Mouse (Mus musculus) forebrain, embryonic 11.5 days (tissue): ENCODE results near the gene Bfsp2. TPM values are rescaled to one million over a fixed set of nuclear protein-coding genes. Genes with fewer than 3 reads are reported as not detected.

Experiments
- ATAC-seq: fragments of 200-750 bp; cut with Nextera tagmentation; replicated peaks from 2 replicates; pipeline ENCODE4 v1.8.0; 2017; ENCODE audit warnings: moderate TSS enrichment; ENCODE audit not compliant: low FRiP score
- DNase-seq: peaks from one replicate; pipeline ENCODE4 v3.0.0-alpha.2; 2017; ENCODE audit warnings: low spot score
- H3K27ac ChIP-seq: fragments of 300-500 bp; sonication (generic); 2 replicates; pipeline ENCODE4 v1.5.1; 2014; ENCODE audit warnings: low read depth, low read length
- H3K27me3 ChIP-seq: fragments of 300-500 bp; sonication (generic); 2 replicates; pipeline ENCODE4 v1.6.1; 2014; ENCODE audit warnings: mild to moderate bottlenecking, low read length, mixed read lengths; ENCODE audit not compliant: control insufficient read depth, insufficient read depth
- H3K36me3 ChIP-seq: fragments of 300-500 bp; sonication (generic); 2 replicates; pipeline ENCODE4 v1.6.1; 2014; ENCODE audit warnings: mild to moderate bottlenecking, low read length, moderate library complexity, mixed read lengths; ENCODE audit not compliant: control insufficient read depth, insufficient read depth
- H3K4me1 ChIP-seq: fragments of 300-500 bp; sonication (generic); replicated peaks from 2 replicates; pipeline ENCODE4 v1.6.1; 2014; ENCODE audit warnings: low read length, mixed read lengths; ENCODE audit not compliant: control insufficient read depth, insufficient read depth
- H3K4me2 ChIP-seq: fragments of 300-500 bp; sonication (generic); 2 replicates; pipeline ENCODE4 v1.6.1; 2014; ENCODE audit warnings: low read depth, mild to moderate bottlenecking, low read length, moderate library complexity, mixed read lengths; ENCODE audit not compliant: severe bottlenecking
- H3K4me3 ChIP-seq: fragments of 300-500 bp; sonication (generic); 2 replicates; pipeline ENCODE4 v1.5.1; 2014; ENCODE audit warnings: low read depth, low read length
- H3K9ac ChIP-seq: fragments of 300-500 bp; sonication (generic); 2 replicates; pipeline ENCODE4 v1.6.1; 2014; ENCODE audit warnings: low read length
- H3K9me3 ChIP-seq: fragments of 300-500 bp; sonication (generic); 2 replicates; pipeline ENCODE4 v1.6.1; 2016; ENCODE audit warnings: low read length, mixed read lengths; ENCODE audit not compliant: control insufficient read depth
- WGBS: fragments of 180-500 bp; shearing (Covaris S2); extraction: QIAGEN DNeasy Blood & Tissue Kit; methylation state at CpG from one replicate; pipeline ENCODE4 v1.1.7; 2014; 5-methylcytosine and 5-hydroxymethylcytosine counted together
- polyA plus RNA-seq: library from polyadenylated mRNA; unstranded; fragments of >200 nt; fragmentation: Nextera tagmentation; extraction: Ambion mirVana; gene quantifications from 2 replicates; pipeline ENCODE4 v1.2.1, GENCODE M21; 2014

Gene Bfsp2
- polyA plus RNA-seq, 1 experiment from 2014 or later, result 1.8 TPM

DNA sequence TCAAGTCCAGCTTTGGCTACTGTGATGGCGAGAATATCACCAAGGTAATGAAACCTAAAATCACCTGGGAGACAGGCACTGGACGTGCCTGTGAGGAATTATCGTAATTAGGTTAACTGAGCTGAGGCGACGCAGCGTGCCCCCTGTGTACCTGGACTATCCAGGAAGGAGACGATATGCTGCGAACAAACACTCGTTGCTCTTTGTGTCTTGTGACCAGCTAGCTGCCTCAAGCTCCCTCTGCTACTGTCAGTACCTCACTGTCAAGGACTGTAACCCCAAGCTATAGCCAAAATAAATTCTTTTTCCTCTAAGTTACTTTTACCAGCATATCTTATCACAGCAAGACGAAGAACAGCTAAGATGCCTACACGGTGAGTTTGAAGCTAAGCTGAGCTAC lies 87.0 kb downstream of the Bfsp2 start:
- WGBS, result 90% methylated on average over 11 of the region's 11 CpGs
- no peaks in the 10 kb centered on the region for H3K4me1 ChIP-seq
- DNase-seq (no peak), ATAC-seq (no peak)
- no peak overlapping the region for H3K27ac ChIP-seq
- no peaks in the 10 kb centered on the region for H3K36me3 ChIP-seq
- H3K27me3 ChIP-seq, result no peaks in the 10 kb centered on the region
- H3K9me3 ChIP-seq, result no peaks in the 10 kb centered on the region
- no peak overlapping the region for H3K4me2 ChIP-seq
- H3K9ac ChIP-seq, result no peak overlapping the region
- no peak overlapping the region for H3K4me3 ChIP-seq

DNA sequence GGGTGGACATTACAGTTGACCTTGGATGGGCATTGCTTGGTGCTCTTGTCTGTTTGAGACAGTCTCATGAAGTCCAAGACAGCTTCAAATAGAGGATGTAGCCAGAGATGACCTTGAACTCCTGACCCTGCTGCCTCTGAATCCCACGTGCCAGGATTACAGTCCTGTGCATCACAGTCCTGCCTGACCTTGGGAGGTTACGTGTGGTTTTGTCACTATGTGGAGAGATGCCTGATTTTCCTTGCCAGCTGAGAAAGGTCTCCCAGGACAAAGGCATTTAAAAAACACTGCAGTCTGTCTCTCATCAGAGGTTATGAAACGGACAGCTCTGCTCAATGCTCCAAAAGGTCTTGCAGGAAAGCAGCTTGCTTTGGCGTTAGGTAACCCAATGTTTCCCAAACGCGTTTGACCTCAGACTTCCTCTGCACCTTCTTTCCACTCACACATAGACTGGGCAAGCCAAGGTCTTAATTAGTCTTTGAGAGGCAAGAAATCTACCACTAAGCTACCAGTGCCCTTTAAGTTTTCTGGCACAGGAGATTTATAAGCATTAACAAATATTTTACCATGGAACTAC lies 88.3 kb downstream of the Bfsp2 start:
- H3K4me1 ChIP-seq, result no peaks in the 10 kb centered on the region
- no peaks in the 10 kb centered on the region for H3K9me3 ChIP-seq
- H3K4me2 ChIP-seq, result no peak overlapping the region
- no peak for ATAC-seq
- no peak overlapping the region for H3K4me3 ChIP-seq
- no peak for DNase-seq
- H3K36me3 ChIP-seq, result no peaks in the 10 kb centered on the region
- H3K9ac ChIP-seq, result no peak overlapping the region
- H3K27ac ChIP-seq, result no peak overlapping the region
- no peaks in the 10 kb centered on the region for H3K27me3 ChIP-seq
- 82% methylated on average over 6 of the region's 6 CpGs for WGBS

DNA sequence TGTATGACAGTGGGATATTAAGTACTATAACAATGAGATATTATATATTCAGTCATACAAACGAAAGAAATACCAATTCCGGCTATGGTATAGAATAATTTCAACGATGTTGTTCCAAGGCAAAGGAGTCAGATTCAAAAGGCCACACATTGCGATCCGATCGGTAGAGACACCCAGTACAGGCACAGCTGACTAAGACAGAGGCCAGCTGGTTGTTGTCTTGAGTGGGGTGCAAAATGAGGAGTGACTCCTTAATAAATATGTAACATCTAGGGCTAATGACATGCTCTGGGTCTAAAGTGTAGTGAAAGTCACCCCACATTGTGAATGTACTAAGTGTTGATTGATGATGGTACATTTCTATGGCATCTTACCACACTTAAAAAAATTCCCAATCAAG lies 91.0 kb downstream of the Bfsp2 start:
- no peak overlapping the region for H3K27ac ChIP-seq
- no peak for ATAC-seq
- no peaks in the 10 kb centered on the region for H3K27me3 ChIP-seq
- no peaks in the 10 kb centered on the region for H3K9me3 ChIP-seq
- no peak for DNase-seq
- no peak overlapping the region for H3K4me2 ChIP-seq
- H3K9ac ChIP-seq, result no peak overlapping the region
- H3K4me3 ChIP-seq, result no peak overlapping the region
- 93% methylated on average over 6 of the region's 6 CpGs for WGBS
- H3K36me3 ChIP-seq, result no peaks in the 10 kb centered on the region
- H3K4me1 ChIP-seq, result no peaks in the 10 kb centered on the region

DNA sequence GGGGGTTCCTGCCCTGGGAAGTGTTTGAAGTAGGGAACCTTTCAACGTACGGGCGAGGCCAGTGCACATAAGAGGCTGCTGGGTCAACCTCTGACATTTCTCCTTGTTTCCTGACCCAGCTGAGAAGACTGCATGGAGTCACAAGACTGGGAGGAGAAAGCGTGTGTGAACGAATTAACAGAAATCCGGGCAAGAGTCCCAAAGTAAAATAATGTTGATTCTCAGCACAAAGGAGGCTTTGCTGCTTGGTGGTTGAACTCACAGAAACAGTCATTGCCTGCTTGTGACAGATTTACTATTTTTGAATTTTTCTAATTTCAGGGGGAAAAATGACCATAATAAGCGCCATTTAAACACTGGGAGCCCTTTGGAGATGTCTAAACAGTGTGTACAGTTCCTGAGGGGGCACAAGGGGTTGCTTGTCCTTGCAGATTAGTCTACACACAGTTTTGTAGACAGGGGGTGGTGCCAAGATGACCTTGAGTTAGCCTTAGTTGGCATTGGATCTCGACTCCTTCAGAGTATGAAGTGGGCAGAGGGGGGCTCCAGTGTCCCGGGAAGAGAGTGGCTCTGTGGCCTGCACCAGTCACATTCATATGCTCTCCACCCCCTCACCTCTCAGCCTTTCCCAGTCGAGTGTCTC lies 93.1 kb downstream of the Bfsp2 start:
- 73% methylated on average over 10 of the region's 10 CpGs for WGBS
- Histone ChIP-seq H3K9ac (no peak overlapping the region), H3K4me2 (no peak overlapping the region), H3K9me3 (no peaks in the 10 kb centered on the region), H3K4me3 (no peak overlapping the region), H3K27me3 (no peaks in the 10 kb centered on the region), H3K4me1 (no peaks in the 10 kb centered on the region), H3K36me3 (no peaks in the 10 kb centered on the region), H3K27ac (no peak overlapping the region)
- ATAC-seq (no peak), DNase-seq (no peak)

DNA sequence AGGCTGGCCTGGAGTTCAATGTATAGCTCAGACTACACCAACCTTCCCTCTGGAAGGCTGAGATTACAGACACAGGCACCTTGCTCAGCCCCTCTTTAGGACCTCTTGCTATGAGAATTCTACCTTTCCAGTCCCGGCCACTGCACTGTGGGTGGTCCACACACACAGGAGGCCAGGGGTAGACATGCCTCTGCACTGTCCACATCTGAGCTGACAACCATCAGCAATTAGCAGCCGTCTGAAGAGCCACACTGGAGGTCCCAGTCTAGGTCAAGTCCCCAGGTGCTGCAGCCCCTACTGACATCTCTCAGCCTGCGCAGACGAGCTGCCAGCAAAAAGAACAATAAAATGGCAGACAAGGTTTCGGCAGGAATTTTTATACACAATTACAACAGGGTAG lies 93.6 kb downstream of the Bfsp2 start:
- Histone ChIP-seq H3K4me3 (no peak overlapping the region), H3K27ac (no peak overlapping the region), H3K9ac (no peak overlapping the region), H3K4me1 (no peaks in the 10 kb centered on the region), H3K4me2 (no peak overlapping the region), H3K27me3 (no peaks in the 10 kb centered on the region), H3K9me3 (no peaks in the 10 kb centered on the region), H3K36me3 (no peaks in the 10 kb centered on the region)
- 53% methylated on average over 5 of the region's 5 CpGs for WGBS
- ATAC-seq (no peak), DNase-seq (no peak)

DNA sequence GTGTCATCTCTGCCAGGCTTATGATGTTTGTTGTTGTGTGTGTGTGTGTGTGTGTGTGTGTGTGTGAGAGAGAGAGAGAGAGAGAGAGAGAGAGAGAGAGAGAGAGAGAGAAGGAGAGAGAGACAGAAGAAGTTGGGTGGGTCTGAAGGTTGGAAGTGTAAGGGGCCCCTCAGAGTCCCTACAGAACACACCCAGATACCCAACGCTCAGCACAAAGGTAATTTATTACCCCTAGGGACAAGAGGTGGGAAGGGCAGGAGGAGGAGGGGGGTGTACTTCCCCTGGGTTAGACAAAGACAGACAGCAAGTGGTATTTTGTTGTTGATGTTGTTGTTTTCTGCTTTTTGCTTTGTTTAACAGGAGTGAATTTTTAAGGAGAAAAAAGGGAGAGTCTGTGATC lies 94.6 kb downstream of the Bfsp2 start:
- no peak for ATAC-seq
- H3K9ac ChIP-seq, result no peak overlapping the region
- no peaks in the 10 kb centered on the region for H3K9me3 ChIP-seq
- no peak overlapping the region for H3K4me3 ChIP-seq
- no peaks in the 10 kb centered on the region for H3K36me3 ChIP-seq
- no peaks in the 10 kb centered on the region for H3K27me3 ChIP-seq
- 24% methylated on average over 1 of the region's 1 CpGs for WGBS
- no peak for DNase-seq
- H3K4me1 ChIP-seq, result no peaks in the 10 kb centered on the region
- H3K4me2 ChIP-seq, result no peak overlapping the region
- no peak overlapping the region for H3K27ac ChIP-seq

GRCm38 (mm10) chr9:103384141-103384796 lies 96.0 kb downstream of the Bfsp2 start:
- ATAC-seq (no peak), DNase-seq (no peak)
- H3K4me3 ChIP-seq, result no peak overlapping the region
- H3K27ac ChIP-seq, result no peak overlapping the region
- H3K36me3 ChIP-seq, result no peaks in the 10 kb centered on the region
- no peaks in the 10 kb centered on the region for H3K4me1 ChIP-seq
- 91% methylated on average over 4 of the region's 4 CpGs for WGBS
- H3K9me3 ChIP-seq, result no peaks in the 10 kb centered on the region
- no peak overlapping the region for H3K4me2 ChIP-seq
- H3K27me3 ChIP-seq, result no peaks in the 10 kb centered on the region
- H3K9ac ChIP-seq, result no peak overlapping the region

DNA sequence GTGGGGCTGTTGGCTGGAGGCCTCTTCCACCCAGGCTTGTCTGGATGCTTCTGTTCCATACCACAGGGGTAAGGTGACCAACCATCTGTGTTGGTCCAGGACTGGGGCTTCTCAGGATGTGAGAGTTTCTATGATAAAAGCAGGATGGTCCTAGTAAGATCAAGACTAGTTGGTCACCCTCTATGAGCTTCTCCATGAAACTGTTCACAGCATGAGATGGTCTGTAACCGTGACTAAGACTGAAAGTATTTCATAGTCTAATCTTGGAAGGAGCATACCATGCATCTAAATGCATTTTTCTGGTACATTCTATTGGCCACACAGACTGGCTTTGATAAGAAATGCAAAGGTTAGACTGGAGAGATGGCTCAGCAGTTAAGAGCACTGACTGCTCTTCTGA lies 96.6 kb downstream of the Bfsp2 start:
- ATAC-seq, result no peak

DNA sequence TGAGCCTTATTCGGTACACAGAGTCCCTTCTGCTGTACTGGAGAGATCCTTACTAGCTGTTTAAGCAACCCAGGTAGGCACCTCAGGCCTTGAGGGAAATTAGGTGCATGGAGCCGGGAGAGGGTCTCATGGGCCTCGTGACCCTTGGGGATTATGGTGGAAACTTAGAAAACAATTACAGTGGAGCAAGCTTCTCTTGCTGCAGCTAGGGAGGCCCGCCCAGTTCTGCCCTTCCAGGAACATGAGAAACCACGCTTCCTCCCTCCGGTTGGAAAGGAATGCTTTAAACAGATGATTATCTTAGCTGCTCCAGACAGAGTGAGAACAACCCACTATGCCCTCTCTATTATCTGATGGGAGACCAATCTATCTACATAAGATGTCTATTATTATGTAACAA lies 97.2 kb downstream of the Bfsp2 start:
- DNase-seq (no peak), ATAC-seq (no peak)
- no peaks in the 10 kb centered on the region for H3K9me3 ChIP-seq
- H3K27me3 ChIP-seq, result no peaks in the 10 kb centered on the region
- H3K9ac ChIP-seq, result no peak overlapping the region
- H3K4me3 ChIP-seq, result no peak overlapping the region
- no peaks in the 10 kb centered on the region for H3K4me1 ChIP-seq
- no peaks in the 10 kb centered on the region for H3K36me3 ChIP-seq
- H3K4me2 ChIP-seq, result no peak overlapping the region
- 69% methylated on average over 6 of the region's 6 CpGs for WGBS
- no peak overlapping the region for H3K27ac ChIP-seq

More for the DNA sequence above, 96.6 kb downstream of the Bfsp2 start:
- Histone ChIP-seq H3K27me3 (no peaks in the 10 kb centered on the region), H3K36me3 (no peaks in the 10 kb centered on the region), H3K4me3 (no peak overlapping the region), H3K4me2 (no peak overlapping the region), H3K9ac (no peak overlapping the region), H3K4me1 (no peaks in the 10 kb centered on the region), H3K27ac (no peak overlapping the region), H3K9me3 (no peaks in the 10 kb centered on the region)
- DNase-seq, result no peak
- WGBS, result 97% methylated on average over 1 of the region's 1 CpGs
